Mouse (Mus musculus): ENCODE results near the gene Zer1.
"Not testable (repeated sequence)": the region's sequence is repeated elsewhere in the genome, so short reads cannot be mapped to it uniquely, and the experiment has no call there.

Gene Zer1

GRCm38 (mm10) chr2:30124472-30125274, at the start of gene Zer1:
TSS of gene Zer1 (minus strand) at chr2:30124585.
- peak; percentile 97 for DNase-seq

- DNase-seq: no peak
Observed at GRCm38 (mm10) chr2:30173541-30174240, 49.3 kb upstream of the Zer1 start.

GRCm38 (mm10) chr2:30171997-30172382, 47.6 kb upstream of the Zer1 start:
- DNase-seq: no peak

GRCm38 (mm10) chr2:30171371-30171996, 47.1 kb upstream of the Zer1 start, which contains the start of gene Endog:
TSS of gene Endog (plus strand) at chr2:30171493.
- DNase-seq: peak; percentile 92 to 93

- no peak for DNase-seq
Observed at GRCm38 (mm10) chr2:30166677-30167076, 42.3 kb upstream of the Zer1 start.

- no peak for DNase-seq
Observed at GRCm38 (mm10) chr2:30164340-30164932, 40.1 kb upstream of the Zer1 start.

GRCm38 (mm10) chr2:30161809-30162208, 37.4 kb upstream of the Zer1 start:
- DNase-seq: no peak

GRCm38 (mm10) chr2:30159871-30160270, 35.5 kb upstream of the Zer1 start:
- not testable (repeated sequence) for DNase-seq

- no peak for DNase-seq
Observed at GRCm38 (mm10) chr2:30152616-30153015, 28.2 kb upstream of the Zer1 start.

- DNase-seq: no peak
Observed at GRCm38 (mm10) chr2:30151840-30152239, 27.5 kb upstream of the Zer1 start.

GRCm38 (mm10) chr2:30147466-30147865, 23.1 kb upstream of the Zer1 start:
- DNase-seq: peak; percentile 79 to 84

GRCm38 (mm10) chr2:30144436-30144835, 20.1 kb upstream of the Zer1 start:
- DNase-seq: no peak

- not testable (repeated sequence) for DNase-seq
Observed at GRCm38 (mm10) chr2:30140021-30140420, 15.6 kb upstream of the Zer1 start.

- no peak for DNase-seq
Observed at GRCm38 (mm10) chr2:30136458-30136857, 12.1 kb upstream of the Zer1 start.

- no peak for DNase-seq
Observed at GRCm38 (mm10) chr2:30134928-30135620, 10.7 kb upstream of the Zer1 start.

- DNase-seq: no peak
Observed at GRCm38 (mm10) chr2:30134378-30134711, 10.0 kb upstream of the Zer1 start.

GRCm38 (mm10) chr2:30133613-30134377, 9.4 kb upstream of the Zer1 start, which contains the start of gene Tbc1d13:
TSS of gene Tbc1d13 (plus strand) at chr2:30133746.
- DNase-seq: peak; percentile 98 to 99

- DNase-seq: peak; percentile 37 to 55
Observed at GRCm38 (mm10) chr2:30132801-30133612, 8.6 kb upstream of the Zer1 start.

GRCm38 (mm10) chr2:30131240-30131639, 6.9 kb upstream of the Zer1 start:
- DNase-seq: not testable (repeated sequence)

GRCm38 (mm10) chr2:30130156-30130555, 5.8 kb upstream of the Zer1 start:
- DNase-seq: no peak

GRCm38 (mm10) chr2:30128789-30129188, 4.4 kb upstream of the Zer1 start:
- DNase-seq: peak in 1 of 2 experiments; percentile 58

Data from lung, adult 18-20 months (tissue).